Mouse (Mus musculus) MEL (cell line): ENCODE results near the gene Add2. TPM values are rescaled to one million over a fixed set of nuclear protein-coding genes. Genes with fewer than 3 reads are reported as not detected.

Experiments
- DNase-seq: peaks from one replicate; pipeline ENCODE4 v3.0.0; 2011; ENCODE audit warnings: low read depth, low spot score
- H3K27ac ChIP-seq: 2 replicates; pipeline ENCODE4 v1.5.1; 2012; ENCODE audit warnings: low read depth, mild to moderate bottlenecking, control low read depth, low read length, moderate library complexity; ENCODE audit not compliant: control insufficient read depth
- H3K27me3 ChIP-seq, 2 experiments: fragments of 150-350 bp in 1 of 2; sonication (generic) in 1 of 2; 2 replicates each; pipeline ENCODE4 v1.6.1; 2012; ENCODE audit warnings: low read length in 2 of 2, mild to moderate bottlenecking in 2 of 2, improper control_type of control experiment in 1 of 2, moderate library complexity in 1 of 2; ENCODE audit not compliant: insufficient read depth in 2 of 2, control insufficient read depth in 1 of 2
- H3K36me3 ChIP-seq, 2 experiments: 2 replicates each; pipeline ENCODE4 v1.6.1; 2012 to 2014; ENCODE audit warnings: low read length in 2 of 2, improper control_type of control experiment in 1 of 2, inconsistent platforms in 1 of 2, mild to moderate bottlenecking in 1 of 2; ENCODE audit not compliant: insufficient read depth in 2 of 2, control insufficient read depth in 1 of 2
- H3K4me1 ChIP-seq, 2 experiments: fragments of 150-350 bp in 1 of 2; sonication (generic) in 1 of 2; 2 replicates each; pipeline ENCODE4 v1.6.1; 2012; ENCODE audit warnings: low read length in 2 of 2, improper control_type of control experiment in 1 of 2, mild to moderate bottlenecking in 1 of 2; ENCODE audit not compliant: insufficient read depth in 2 of 2, control insufficient read depth in 1 of 2
- H3K4me3 ChIP-seq, 2 experiments: fragments of 150-350 bp in 1 of 2; sonication (generic) in 1 of 2; 2 replicates each; pipeline ENCODE4 v1.5.1; 2012; ENCODE audit warnings: low read depth in 2 of 2, low read length in 2 of 2, mild to moderate bottlenecking in 2 of 2, moderate library complexity in 2 of 2, control low read depth in 1 of 2, improper control_type of control experiment in 1 of 2; ENCODE audit not compliant: control insufficient read depth in 1 of 2, insufficient read depth in 1 of 2
- H3K79me2 ChIP-seq: 2 replicates; pipeline ENCODE4 v1.6.1; 2012; ENCODE audit warnings: mild to moderate bottlenecking, low read length, moderate library complexity; ENCODE audit not compliant: control insufficient read depth, poor library complexity, insufficient read depth
- H3K9ac ChIP-seq: 2 replicates; pipeline ENCODE4 v1.6.1; 2012; ENCODE audit warnings: low read depth, mild to moderate bottlenecking, control low read depth, low read length, moderate library complexity; ENCODE audit not compliant: control insufficient read depth, poor library complexity, severe bottlenecking
- H3K9me3 ChIP-seq: fragments of 150-350 bp; sonication (generic); replicated peaks from 2 replicates; pipeline ENCODE4 v1.6.1; 2012; ENCODE audit warnings: mild to moderate bottlenecking, low read length, improper control_type of control experiment, moderate library complexity; ENCODE audit not compliant: insufficient read depth
- CHD1 ChIP-seq: IDR thresholded peaks from 2 replicates; pipeline ENCODE4 v1.6.1; 2012; ENCODE audit warnings: low read depth, mild to moderate bottlenecking, inconsistent platforms, low read length, improper control_type of control experiment
- CHD2 ChIP-seq: IDR thresholded peaks from 2 replicates; pipeline ENCODE4 v1.6.1; 2011; ENCODE audit warnings: low read length, improper control_type of control experiment
- CTCF ChIP-seq, 3 experiments: IDR thresholded peaks in 2 of 3; conservative IDR thresholded peaks in 1 of 3; 2 replicates each; pipeline ENCODE4 v1.5.1; 2011 to 2012; ENCODE audit warnings: low read length in 3 of 3, low read depth in 2 of 3, mild to moderate bottlenecking in 2 of 3, improper control_type of control experiment in 1 of 3, inconsistent platforms in 1 of 3, mixed read lengths in 1 of 3, moderate library complexity in 1 of 3; ENCODE audit not compliant: control insufficient read depth in 1 of 3, insufficient read depth in 1 of 3, poor library complexity in 1 of 3, severe bottlenecking in 1 of 3
- E2F4 ChIP-seq: IDR thresholded peaks from 2 replicates; pipeline ENCODE4 v1.6.1; 2011; ENCODE audit warnings: low read depth, low read length, improper control_type of control experiment, borderline replicate concordance
- ELF1 ChIP-seq: IDR thresholded peaks from 2 replicates; pipeline ENCODE4 v1.6.1; 2014; ENCODE audit warnings: low read depth, mild to moderate bottlenecking, inconsistent platforms, low read length, improper control_type of control experiment, moderate library complexity
- EP300 ChIP-seq, 2 experiments: IDR thresholded peaks; 2 replicates each; pipeline ENCODE4 v1.6.1; 2011; ENCODE audit warnings: improper control_type of control experiment in 2 of 2, low read length in 2 of 2, low read depth in 1 of 2, mild to moderate bottlenecking in 1 of 2
- ETS1 ChIP-seq: IDR thresholded peaks from 2 replicates; pipeline ENCODE4 v1.6.1; 2012; ENCODE audit warnings: low read depth, mild to moderate bottlenecking, inconsistent platforms, low read length, improper control_type of control experiment, moderate library complexity
- GABPA ChIP-seq: IDR thresholded peaks from 2 replicates; pipeline ENCODE4 v1.6.1; 2012; ENCODE audit warnings: low read depth, mild to moderate bottlenecking, inconsistent platforms, low read length, improper control_type of control experiment, moderate library complexity
- GATA1 ChIP-seq: IDR thresholded peaks from 2 replicates; pipeline ENCODE4 v1.6.1; 2011; ENCODE audit warnings: low read depth, low read length, improper control_type of control experiment
- HCFC1 ChIP-seq: IDR thresholded peaks from 2 replicates; pipeline ENCODE4 v1.6.1; 2012; ENCODE audit warnings: low read depth, mild to moderate bottlenecking, inconsistent platforms, low read length, improper control_type of control experiment, moderate library complexity
- JUND ChIP-seq: IDR thresholded peaks from 2 replicates; pipeline ENCODE4 v1.6.1; 2011; ENCODE audit warnings: low read depth, mild to moderate bottlenecking, improper control_type of control experiment, low read length
- KAT2A ChIP-seq: conservative IDR thresholded peaks from 2 replicates; pipeline ENCODE4 v1.6.1; 2012; ENCODE audit warnings: low read depth, low read length, improper control_type of control experiment, inconsistent platforms
- MAFK ChIP-seq: IDR thresholded peaks from 2 replicates; pipeline ENCODE4 v1.6.1; 2011; ENCODE audit warnings: low read depth, mild to moderate bottlenecking, low read length, improper control_type of control experiment, borderline replicate concordance
- MAX ChIP-seq: IDR thresholded peaks from 2 replicates; pipeline ENCODE4 v1.6.1; 2011; ENCODE audit warnings: low read length, improper control_type of control experiment
- MAZ ChIP-seq: IDR thresholded peaks from 2 replicates; pipeline ENCODE4 v1.6.1; 2012; ENCODE audit warnings: low read depth, mild to moderate bottlenecking, inconsistent platforms, low read length, improper control_type of control experiment
- MEF2A ChIP-seq: IDR thresholded peaks from 2 replicates; pipeline ENCODE4 v1.6.1; 2014; ENCODE audit warnings: low read depth, mild to moderate bottlenecking, inconsistent platforms, low read length, improper control_type of control experiment; ENCODE audit not compliant: poor library complexity, insufficient replicate concordance, severe bottlenecking; ENCODE audit errors: extremely low read depth
- MXI1 ChIP-seq: IDR thresholded peaks from 2 replicates; pipeline ENCODE4 v1.6.1; 2011; ENCODE audit warnings: mild to moderate bottlenecking, low read depth, low read length, improper control_type of control experiment
- MYB ChIP-seq: IDR thresholded peaks from 2 replicates; pipeline ENCODE4 v1.6.1; 2011; ENCODE audit warnings: mild to moderate bottlenecking, low read depth, low read length, improper control_type of control experiment
- MYC ChIP-seq: IDR thresholded peaks from 2 replicates; pipeline ENCODE4 v1.6.1; 2011; ENCODE audit warnings: low read depth, mild to moderate bottlenecking, low read length, improper control_type of control experiment, moderate library complexity
- NELFE ChIP-seq: IDR thresholded peaks from 2 replicates; pipeline ENCODE4 v1.6.1; 2011; ENCODE audit warnings: low read depth, low read length, improper control_type of control experiment
- NRF1 ChIP-seq: IDR thresholded peaks from 2 replicates; pipeline ENCODE4 v1.6.1; 2014; ENCODE audit warnings: low read depth, mild to moderate bottlenecking, inconsistent platforms, low read length, improper control_type of control experiment, moderate library complexity; ENCODE audit not compliant: poor library complexity, insufficient read depth, severe bottlenecking
- POLR2A ChIP-seq, 2 experiments: IDR thresholded peaks; 2 replicates each; pipeline ENCODE4 v1.6.1; 2011 to 2012; ENCODE audit warnings: low read length in 2 of 2, mild to moderate bottlenecking in 2 of 2, control low read depth in 1 of 2, improper control_type of control experiment in 1 of 2, low read depth in 1 of 2, moderate library complexity in 1 of 2; ENCODE audit not compliant: control insufficient read depth in 1 of 2, insufficient read depth in 1 of 2, poor library complexity in 1 of 2
- POLR2AphosphoS2 ChIP-seq: IDR thresholded peaks from 2 replicates; pipeline ENCODE4 v1.6.1; 2011; ENCODE audit warnings: low read length, improper control_type of control experiment
- POLR2AphosphoS5 ChIP-seq: IDR thresholded peaks from 2 replicates; pipeline ENCODE4 v1.6.1; 2012; ENCODE audit warnings: low read depth, borderline replicate concordance, mild to moderate bottlenecking, inconsistent platforms, low read length, moderate library complexity, mixed read lengths
- RAD21 ChIP-seq: IDR thresholded peaks from 2 replicates; pipeline ENCODE4 v1.6.1; 2011; ENCODE audit warnings: mild to moderate bottlenecking, low read depth, low read length, improper control_type of control experiment
- RCOR1 ChIP-seq: IDR thresholded peaks from 2 replicates; pipeline ENCODE4 v1.6.1; 2012; ENCODE audit warnings: low read depth, mild to moderate bottlenecking, inconsistent platforms, low read length, improper control_type of control experiment
- SIN3A ChIP-seq: IDR thresholded peaks from 2 replicates; pipeline ENCODE4 v1.6.1; 2012; ENCODE audit warnings: low read length, improper control_type of control experiment, inconsistent platforms
- TAL1 ChIP-seq: IDR thresholded peaks from 2 replicates; pipeline ENCODE4 v1.6.1; 2012; ENCODE audit warnings: mild to moderate bottlenecking, inconsistent platforms, low read length, moderate library complexity, mixed read lengths
- TBP ChIP-seq: IDR thresholded peaks from 2 replicates; pipeline ENCODE4 v1.8.0; 2011; ENCODE audit warnings: low read depth, low read length, improper control_type of control experiment
- TCF12 ChIP-seq: IDR thresholded peaks from 2 replicates; pipeline ENCODE4 v1.6.1; 2014; ENCODE audit warnings: low read depth, mild to moderate bottlenecking, inconsistent platforms, low read length, improper control_type of control experiment, moderate library complexity
- UBTF ChIP-seq: IDR thresholded peaks from 2 replicates; pipeline ENCODE4 v1.6.1; 2012; ENCODE audit warnings: low read depth, mild to moderate bottlenecking, inconsistent platforms, low read length, improper control_type of control experiment, moderate library complexity, borderline replicate concordance; ENCODE audit not compliant: insufficient read depth
- USF1 ChIP-seq: IDR thresholded peaks from 2 replicates; pipeline ENCODE4 v1.6.1; 2014; ENCODE audit warnings: low read depth, mild to moderate bottlenecking, inconsistent platforms, low read length, improper control_type of control experiment, moderate library complexity
- USF2 ChIP-seq, 2 experiments: IDR thresholded peaks; 2 replicates each; pipeline ENCODE4 v1.6.1; 2011 to 2012; ENCODE audit warnings: improper control_type of control experiment in 2 of 2, low read length in 2 of 2, borderline replicate concordance in 1 of 2, inconsistent platforms in 1 of 2, low read depth in 1 of 2, mild to moderate bottlenecking in 1 of 2; ENCODE audit not compliant: insufficient read depth in 1 of 2
- ZC3H11A ChIP-seq: IDR thresholded peaks from 2 replicates; pipeline ENCODE4 v1.6.1; 2012; ENCODE audit warnings: low read depth, mild to moderate bottlenecking, inconsistent platforms, low read length, improper control_type of control experiment
- ZKSCAN1 ChIP-seq: IDR thresholded peaks from 2 replicates; pipeline ENCODE4 v1.6.1; 2012; ENCODE audit warnings: low read depth, mild to moderate bottlenecking, inconsistent platforms, low read length, improper control_type of control experiment, moderate library complexity
- ZMIZ1 ChIP-seq: IDR thresholded peaks from 2 replicates; pipeline ENCODE4 v1.6.1; 2012; ENCODE audit warnings: low read depth, mild to moderate bottlenecking, inconsistent platforms, low read length, improper control_type of control experiment, moderate library complexity
- ZNF384 ChIP-seq: IDR thresholded peaks from 2 replicates; pipeline ENCODE4 v1.6.1; 2012; ENCODE audit warnings: low read depth, mild to moderate bottlenecking, inconsistent platforms, low read length, improper control_type of control experiment
- polyA plus RNA-seq, 2 experiments: library from polyadenylated mRNA; stranded (reverse) in 1 of 2; unstranded in 1 of 2; fragments of >175 nt in 1 of 2; fragments of >200 nt in 1 of 2; gene quantifications; 2 replicates each; pipeline versions ENCODE4 v1.2.1 to v1.2.4; 2012; ENCODE audit warnings: low replicate concordance in 2 of 2, low read depth in 1 of 2; ENCODE audit not compliant: insufficient read length in 2 of 2, insufficient read depth in 1 of 2, missing spikeins in 1 of 2
- total RNA-seq: library from RNA; depleted of rRNA; stranded (reverse); fragments of 300-350 nt; gene quantifications from 2 replicates; pipeline ENCODE4 v1.2.3, GENCODE M21; 2012

Gene Add2
- total and polyA plus RNA-seq, 3 experiments, result 85.0 to 191 (median 129) TPM

GRCm38 (mm10) chr6:86126953-86127581, 98.6 kb downstream of the Add2 start:
- peaks cover 13 to 36% of the 10 kb centered on the region in 2 experiments for H3K4me1 ChIP-seq
- no peaks in the 10 kb centered on the region for H3K79me2 ChIP-seq
- H3K9me3 ChIP-seq, result no peaks in the 10 kb centered on the region
- H3K27ac ChIP-seq, result no peak overlapping the region
- peaks cover 0 to 23% of the 10 kb centered on the region in 2 experiments; a peak in 2 of 4 replicates for H3K36me3 ChIP-seq
- peak; percentile 66 for DNase-seq
- H3K4me3 ChIP-seq, result no peak overlapping the region
- no peak overlapping the region for H3K9ac ChIP-seq
- no peaks in the 10 kb centered on the region for H3K27me3 ChIP-seq
- TF ChIP-seq MAX (no peak), RAD21 (peak; percentile 78), ZNF384 (no peak), ZC3H11A (peak; percentile 78), MXI1 (0 out of 2 replicates have a peak, but pooled peaks have one; percentile 37), CHD2 (no peak), GATA1 (no peak), JUND (no peak), RCOR1 (no peak), ZKSCAN1 (no peak), TAL1 (no peak), MAFK (no peak), TCF12 (0 out of 2 replicates have a peak, but pooled peaks have one; percentile 24), POLR2AphosphoS2 (no peak), CHD1 (no peak), SIN3A (peak; percentile 53; the same call in 1 of the 2 replicates), E2F4 (no peak), MYB (no peak), NRF1 (no peak), USF2 (IDR thresholded peaks at IDR 0.05; ENCODE audit: borderline replicate concordance in 1 of 2, insufficient read depth in 1 of 2, low read depth in 1 of 2, low read length in 2 of 2) (no peak), POLR2A (IDR thresholded peaks at IDR 0.05; ENCODE audit: control insufficient read depth in 1 of 2, insufficient read depth in 1 of 2, low read depth in 1 of 2, low read length in 2 of 2, poor library complexity in 1 of 2) (no peak), EP300 (IDR thresholded peaks at IDR 0.05; ENCODE audit: low read depth in 1 of 2, low read length in 2 of 2) (no peak), HCFC1 (no peak), UBTF (no peak), TBP (no peak), NELFE (no peak), MAZ (0 out of 2 replicates have a peak, but pooled peaks have one; percentile 60), CTCF (IDR thresholded peaks at IDR 0.05 in 2 of 3, conservative IDR thresholded peaks at IDR 0.05 in 1 of 3; ENCODE audit: control insufficient read depth in 1 of 3, insufficient read depth in 1 of 3, low read depth in 2 of 3, low read length in 3 of 3, poor library complexity in 1 of 3, severe bottlenecking in 1 of 3) (peak; percentile 27 to 78 (median 77); a peak in 5 of 6 replicates), POLR2AphosphoS5 (no peak), MYC (no peak), USF1 (no peak), ELF1 (no peak), MEF2A (no peak), ETS1 (no peak), GABPA (no peak), KAT2A (no peak), ZMIZ1 (no peak)
